Mouse (Mus musculus): Measurements from ENCODE around the gene Dupd1. TPM values are rescaled to one million over a fixed set of nuclear protein-coding genes. Genes with fewer than 3 reads are reported as not detected.
"Not testable (repeated sequence)": the region's sequence is repeated elsewhere in the genome, so short reads cannot be mapped to it uniquely, and the experiment has no call there.

Gene Dupd1
- polyA plus RNA-seq, 1 experiment from 2014 or later: not detected

GRCm38 (mm10) chr14:21685411-21686146, 28.8 kb downstream of the Dupd1 start:
- Histone ChIP-seq H3K27me3 (replicated peaks; ENCODE audit: control insufficient read depth, insufficient read depth, low read length) (peaks cover 9% of the 10 kb centered on the region; the same call in 1 of the 2 replicates), H3K27ac (ENCODE audit: low read length) (no peak overlapping the region), H3K4me2 (ENCODE audit: low read depth, low read length) (no peak overlapping the region), H3K36me3 (ENCODE audit: control insufficient read depth, insufficient read depth, low read length) (no peaks in the 10 kb centered on the region), H3K9me3 (ENCODE audit: control insufficient read depth, low read length) (no peaks in the 10 kb centered on the region), H3K4me1 (ENCODE audit: control insufficient read depth, insufficient read depth, low read length) (peaks cover 14% of the 10 kb centered on the region), H3K9ac (ENCODE audit: low read depth, low read length) (no peak overlapping the region), H3K4me3 (ENCODE audit: low read length) (no peak overlapping the region)
- no peak for ATAC-seq
- 92% methylated on average over 10 of the region's 10 CpGs for WGBS

- Histone ChIP-seq H3K27ac (ENCODE audit: low read length) (no peak overlapping the region), H3K4me1 (ENCODE audit: control insufficient read depth, insufficient read depth, low read length) (peaks cover 20% of the 10 kb centered on the region), H3K27me3 (replicated peaks; ENCODE audit: control insufficient read depth, insufficient read depth, low read length) (peaks cover 9% of the 10 kb centered on the region; the same call in 1 of the 2 replicates), H3K4me2 (ENCODE audit: low read depth, low read length) (no peak overlapping the region), H3K4me3 (ENCODE audit: low read length) (no peak overlapping the region), H3K36me3 (ENCODE audit: control insufficient read depth, insufficient read depth, low read length) (no peaks in the 10 kb centered on the region), H3K9me3 (ENCODE audit: control insufficient read depth, low read length) (no peaks in the 10 kb centered on the region), H3K9ac (ENCODE audit: low read depth, low read length) (no peak overlapping the region)
- WGBS: 86% methylated on average over 4 of the region's 4 CpGs
- ATAC-seq: no peak
Measured at GRCm38 (mm10) chr14:21683834-21684233, 30.5 kb downstream of the Dupd1 start.

- Histone ChIP-seq H3K27me3 (replicated peaks; ENCODE audit: control insufficient read depth, insufficient read depth, low read length) (peaks cover 9% of the 10 kb centered on the region; the same call in 1 of the 2 replicates), H3K27ac (ENCODE audit: low read length) (no peak overlapping the region), H3K4me3 (ENCODE audit: low read length) (peak overlapping the region; percentile 24), H3K9ac (ENCODE audit: low read depth, low read length) (no peak overlapping the region), H3K4me2 (ENCODE audit: low read depth, low read length) (peak overlapping the region; percentile 51), H3K4me1 (ENCODE audit: control insufficient read depth, insufficient read depth, low read length) (peaks cover 20% of the 10 kb centered on the region), H3K9me3 (ENCODE audit: control insufficient read depth, low read length) (no peaks in the 10 kb centered on the region), H3K36me3 (ENCODE audit: control insufficient read depth, insufficient read depth, low read length) (no peaks in the 10 kb centered on the region)
- ATAC-seq: peak; percentile 90
- 2% methylated on average over 9 of the region's 9 CpGs for WGBS
Measured at GRCm38 (mm10) chr14:21682681-21683129, 31.7 kb downstream of the Dupd1 start.

GRCm38 (mm10) chr14:21679631-21680201, 34.7 kb downstream of the Dupd1 start:
- H3K4me3 ChIP-seq (ENCODE audit: low read length): no peak overlapping the region
- H3K4me2 ChIP-seq (ENCODE audit: low read depth, low read length): no peak overlapping the region
- no peak overlapping the region for H3K9ac ChIP-seq (ENCODE audit: low read depth, low read length)
- ATAC-seq: no peak
- no peak overlapping the region for H3K27ac ChIP-seq (ENCODE audit: low read length)
- peaks cover 13% of the 10 kb centered on the region for H3K4me1 ChIP-seq (ENCODE audit: control insufficient read depth, insufficient read depth, low read length)
- WGBS: 45% methylated on average over 8 of the region's 8 CpGs
- no peaks in the 10 kb centered on the region for H3K36me3 ChIP-seq (ENCODE audit: control insufficient read depth, insufficient read depth, low read length)
- H3K9me3 ChIP-seq (ENCODE audit: control insufficient read depth, low read length): no peaks in the 10 kb centered on the region
- no peaks in the 10 kb centered on the region for H3K27me3 ChIP-seq (replicated peaks; ENCODE audit: control insufficient read depth, insufficient read depth, low read length)

GRCm38 (mm10) chr14:21678509-21679285, 35.7 kb downstream of the Dupd1 start:
- WGBS: 47% methylated on average over 7 of the region's 7 CpGs
- no peak for ATAC-seq
- H3K27me3 ChIP-seq (replicated peaks; ENCODE audit: control insufficient read depth, insufficient read depth, low read length): no peaks in the 10 kb centered on the region
- no peak overlapping the region for H3K4me3 ChIP-seq (ENCODE audit: low read length)
- H3K9ac ChIP-seq (ENCODE audit: low read depth, low read length): no peak overlapping the region
- H3K27ac ChIP-seq (ENCODE audit: low read length): no peak overlapping the region
- no peaks in the 10 kb centered on the region for H3K9me3 ChIP-seq (ENCODE audit: control insufficient read depth, low read length)
- H3K36me3 ChIP-seq (ENCODE audit: control insufficient read depth, insufficient read depth, low read length): no peaks in the 10 kb centered on the region
- H3K4me2 ChIP-seq (ENCODE audit: low read depth, low read length): no peak overlapping the region
- H3K4me1 ChIP-seq (ENCODE audit: control insufficient read depth, insufficient read depth, low read length): peaks cover 13% of the 10 kb centered on the region

- Histone ChIP-seq H3K9ac (ENCODE audit: low read depth, low read length) (no peak overlapping the region), H3K27me3 (replicated peaks; ENCODE audit: control insufficient read depth, insufficient read depth, low read length) (no peaks in the 10 kb centered on the region), H3K4me2 (ENCODE audit: low read depth, low read length) (no peak overlapping the region), H3K9me3 (ENCODE audit: control insufficient read depth, low read length) (no peaks in the 10 kb centered on the region), H3K36me3 (ENCODE audit: control insufficient read depth, insufficient read depth, low read length) (no peaks in the 10 kb centered on the region), H3K4me3 (ENCODE audit: low read length) (no peak overlapping the region), H3K27ac (ENCODE audit: low read length) (no peak overlapping the region), H3K4me1 (ENCODE audit: control insufficient read depth, insufficient read depth, low read length) (peaks cover 6% of the 10 kb centered on the region; the same call in 1 of the 2 replicates)
- 74% methylated on average over 2 of the region's 2 CpGs for WGBS
- no peak for ATAC-seq
Measured at GRCm38 (mm10) chr14:21676223-21676622, 38.2 kb downstream of the Dupd1 start.

GRCm38 (mm10) chr14:21674471-21674870, 39.9 kb downstream of the Dupd1 start:
- Histone ChIP-seq H3K4me3 (ENCODE audit: low read length) (no peak overlapping the region), H3K27me3 (replicated peaks; ENCODE audit: control insufficient read depth, insufficient read depth, low read length) (no peaks in the 10 kb centered on the region), H3K9me3 (ENCODE audit: control insufficient read depth, low read length) (no peaks in the 10 kb centered on the region), H3K4me1 (ENCODE audit: control insufficient read depth, insufficient read depth, low read length) (0 out of 2 replicates have a peak, but pooled peaks cover 5% of the 10 kb centered on the region), H3K36me3 (ENCODE audit: control insufficient read depth, insufficient read depth, low read length) (no peaks in the 10 kb centered on the region), H3K4me2 (ENCODE audit: low read depth, low read length) (no peak overlapping the region), H3K9ac (ENCODE audit: low read depth, low read length) (no peak overlapping the region), H3K27ac (ENCODE audit: low read length) (no peak overlapping the region)
- ATAC-seq: no peak
- 70% methylated on average over 5 of the region's 5 CpGs for WGBS

- H3K36me3 ChIP-seq (ENCODE audit: control insufficient read depth, insufficient read depth, low read length): no peaks in the 10 kb centered on the region
- 68% methylated on average over 4 of the region's 4 CpGs for WGBS
- no peak overlapping the region for H3K4me2 ChIP-seq (ENCODE audit: low read depth, low read length)
- H3K27ac ChIP-seq (ENCODE audit: low read length): no peak overlapping the region
- no peaks in the 10 kb centered on the region for H3K27me3 ChIP-seq (replicated peaks; ENCODE audit: control insufficient read depth, insufficient read depth, low read length)
- H3K4me3 ChIP-seq (ENCODE audit: low read length): no peak overlapping the region
- H3K9ac ChIP-seq (ENCODE audit: low read depth, low read length): no peak overlapping the region
- no peaks in the 10 kb centered on the region for H3K9me3 ChIP-seq (ENCODE audit: control insufficient read depth, low read length)
- 0 out of 2 replicates have a peak, but pooled peaks cover 5% of the 10 kb centered on the region for H3K4me1 ChIP-seq (ENCODE audit: control insufficient read depth, insufficient read depth, low read length)
- no peak for ATAC-seq
Measured at GRCm38 (mm10) chr14:21673100-21673499, 41.3 kb downstream of the Dupd1 start.

- H3K4me1 ChIP-seq (ENCODE audit: control insufficient read depth, insufficient read depth, low read length); H3K36me3 ChIP-seq (ENCODE audit: control insufficient read depth, insufficient read depth, low read length); H3K4me2 ChIP-seq (ENCODE audit: low read depth, low read length); H3K27me3 ChIP-seq (replicated peaks; ENCODE audit: control insufficient read depth, insufficient read depth, low read length); ATAC-seq; H3K4me3 ChIP-seq (ENCODE audit: low read length); H3K9me3 ChIP-seq (ENCODE audit: control insufficient read depth, low read length); H3K27ac ChIP-seq (ENCODE audit: low read length); H3K9ac ChIP-seq (ENCODE audit: low read depth, low read length): not testable (repeated sequence)
- 94% methylated on average over 15 of the region's 15 CpGs for WGBS
Measured at GRCm38 (mm10) chr14:21670422-21671006, 43.9 kb downstream of the Dupd1 start.
